Mouse (Mus musculus) kidney, adult 18-20 months (tissue): ENCODE data around the gene Rbm6.

Source experiments
- DNase-seq: peaks from one replicate; pipeline ENCODE4 v3.0.0; 2021

The Rbm6 gene

GRCm38 (mm10) chr9:107873137-107873536, at the start of gene Rbm6:
Rbm6 (minus strand) TSS chr9:107873237.
- DNase-seq: no peak

- DNase-seq: no peak
Observed at GRCm38 (mm10) chr9:107919441-107919840, 46.4 kb upstream of the Rbm6 start.

- no peak for DNase-seq
Observed at GRCm38 (mm10) chr9:107918884-107919283, 45.8 kb upstream of the Rbm6 start.

GRCm38 (mm10) chr9:107917895-107918608, 45.0 kb upstream of the Rbm6 start:
- DNase-seq: no peak

GRCm38 (mm10) chr9:107914764-107915420, 41.9 kb upstream of the Rbm6 start:
- no peak for DNase-seq

- no peak for DNase-seq
Observed at GRCm38 (mm10) chr9:107910025-107910769, 37.2 kb upstream of the Rbm6 start.

- DNase-seq: no peak
Observed at GRCm38 (mm10) chr9:107908410-107909158, 35.5 kb upstream of the Rbm6 start.

GRCm38 (mm10) chr9:107907801-107908120, 34.7 kb upstream of the Rbm6 start:
- DNase-seq: no peak

- DNase-seq: no peak
Observed at GRCm38 (mm10) chr9:107906967-107907800, 34.1 kb upstream of the Rbm6 start.

- DNase-seq: peak; percentile 82
Observed at GRCm38 (mm10) chr9:107906252-107906966, 33.4 kb upstream of the Rbm6 start, which contains the start of gene Mst1r. Mst1r (plus strand) TSS chr9:107906873.

- DNase-seq: peak; percentile 88
Observed at GRCm38 (mm10) chr9:107904726-107905125, 31.7 kb upstream of the Rbm6 start.

- DNase-seq: no peak
Observed at GRCm38 (mm10) chr9:107901627-107901914, 28.5 kb upstream of the Rbm6 start.

GRCm38 (mm10) chr9:107900840-107901626, 28.0 kb upstream of the Rbm6 start:
- peak; percentile 71 for DNase-seq

GRCm38 (mm10) chr9:107899855-107900254, 26.8 kb upstream of the Rbm6 start:
- no peak for DNase-seq

GRCm38 (mm10) chr9:107898563-107898962, 25.5 kb upstream of the Rbm6 start:
- DNase-seq: no peak

- no peak for DNase-seq
Observed at GRCm38 (mm10) chr9:107891023-107891422, 18.0 kb upstream of the Rbm6 start.

GRCm38 (mm10) chr9:107890260-107890659, 17.2 kb upstream of the Rbm6 start:
- no peak for DNase-seq

- DNase-seq: peak; percentile 34
Observed at GRCm38 (mm10) chr9:107888267-107888850, 15.3 kb upstream of the Rbm6 start.

- DNase-seq: peak; percentile 90
Observed at GRCm38 (mm10) chr9:107887804-107888266, 14.8 kb upstream of the Rbm6 start, which contains the start of gene Mon1a. Mon1a (plus strand) TSS chr9:107888151.

- no peak for DNase-seq
Observed at GRCm38 (mm10) chr9:107880411-107880810, 7.4 kb upstream of the Rbm6 start.
